Mouse (Mus musculus): ENCODE measurements at regions not wholly inside any gene's neighbourhood (a gene's known extent, or its start where the extent isn't known, plus 50 kb on each side); places are given as distances from the start of the nearest gene placed in this dataset.

DNA sequence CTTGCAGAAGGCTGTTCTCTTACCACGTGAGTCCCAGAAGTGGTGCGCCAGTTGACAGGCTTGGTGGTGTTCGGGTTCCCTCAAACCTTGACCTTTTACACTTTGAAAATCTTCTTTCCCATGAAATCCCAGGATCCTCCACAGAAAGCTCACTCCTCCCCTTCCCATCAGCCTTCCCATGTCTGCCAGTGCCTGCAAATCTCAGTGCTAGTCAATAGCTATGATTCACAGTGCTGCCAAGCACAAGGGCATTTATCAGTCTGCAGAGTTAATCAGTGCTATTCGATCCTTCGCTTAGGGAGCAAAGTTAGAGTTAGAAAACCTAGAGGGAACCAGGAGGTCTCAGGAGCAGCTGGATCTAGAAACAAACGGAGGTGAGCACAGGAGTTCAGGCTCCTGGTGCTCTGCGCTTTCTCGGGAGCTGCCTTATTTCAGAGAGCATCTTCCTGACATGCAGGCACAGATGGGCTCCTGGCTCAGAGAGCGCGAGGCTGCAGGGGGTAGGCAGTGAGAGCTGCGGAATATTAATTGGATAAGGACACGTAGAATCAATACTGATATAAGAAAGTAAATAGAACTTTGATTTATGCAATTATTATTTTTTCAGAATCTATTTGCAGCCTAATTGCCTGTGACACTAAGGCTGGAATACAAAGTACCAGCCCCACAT is 190.0 kb upstream of the Tgfbr2 start:
- no peak for DNase-seq

DNA sequence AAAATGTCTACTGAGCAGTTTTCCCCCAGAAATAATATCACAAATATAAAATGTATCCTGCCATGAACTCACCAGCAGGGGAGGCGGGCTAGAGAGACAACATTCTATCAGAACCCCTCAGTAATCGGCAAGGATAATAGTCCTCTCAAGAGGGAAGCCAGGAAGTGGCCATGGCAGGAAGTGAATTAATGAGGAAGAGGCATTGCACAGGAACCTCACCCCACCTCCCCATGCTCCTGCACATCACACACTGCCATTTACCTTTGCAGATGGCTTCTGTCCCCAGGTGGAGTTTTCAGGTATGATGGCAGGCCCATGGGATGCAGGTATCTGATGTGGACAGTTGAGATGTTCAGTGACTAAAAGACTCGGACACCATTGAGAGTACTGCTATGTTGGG is 185.9 kb upstream of the Tgfbr2 start:
- DNase-seq, result no peak

DNA sequence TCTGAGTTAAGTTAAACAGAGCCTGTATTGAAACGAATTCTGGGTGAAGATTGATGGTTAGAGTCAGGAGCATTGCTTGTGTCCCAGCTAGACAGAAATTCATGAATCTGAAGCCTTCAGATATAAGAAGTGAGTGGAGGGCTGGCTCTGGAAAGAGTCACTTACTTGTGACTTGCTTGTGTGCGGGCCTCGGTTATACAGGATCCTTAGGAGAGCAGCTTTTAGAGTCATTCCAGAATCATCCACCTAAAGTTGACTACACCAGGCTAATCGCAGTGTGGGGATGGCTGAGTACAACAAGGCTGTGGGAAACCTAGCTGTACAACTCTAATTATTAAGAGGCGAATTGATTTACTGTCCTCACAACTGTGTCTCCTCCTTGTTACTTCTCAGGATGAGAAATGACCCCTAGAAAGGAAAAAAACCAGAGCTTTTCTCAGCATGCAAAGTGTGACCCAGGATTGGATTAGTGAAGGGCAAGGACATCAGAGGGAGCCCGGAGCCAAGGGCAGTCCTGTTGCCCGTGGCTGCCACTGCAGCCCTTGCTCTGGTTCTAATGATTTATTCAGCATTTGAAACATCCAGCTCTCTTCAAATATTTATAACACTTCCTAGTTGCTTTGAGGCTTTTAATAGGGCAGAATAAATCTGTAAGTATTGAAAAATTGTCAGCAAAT is 179.0 kb upstream of the Tgfbr2 start:
- DNase-seq, result no peak

DNA sequence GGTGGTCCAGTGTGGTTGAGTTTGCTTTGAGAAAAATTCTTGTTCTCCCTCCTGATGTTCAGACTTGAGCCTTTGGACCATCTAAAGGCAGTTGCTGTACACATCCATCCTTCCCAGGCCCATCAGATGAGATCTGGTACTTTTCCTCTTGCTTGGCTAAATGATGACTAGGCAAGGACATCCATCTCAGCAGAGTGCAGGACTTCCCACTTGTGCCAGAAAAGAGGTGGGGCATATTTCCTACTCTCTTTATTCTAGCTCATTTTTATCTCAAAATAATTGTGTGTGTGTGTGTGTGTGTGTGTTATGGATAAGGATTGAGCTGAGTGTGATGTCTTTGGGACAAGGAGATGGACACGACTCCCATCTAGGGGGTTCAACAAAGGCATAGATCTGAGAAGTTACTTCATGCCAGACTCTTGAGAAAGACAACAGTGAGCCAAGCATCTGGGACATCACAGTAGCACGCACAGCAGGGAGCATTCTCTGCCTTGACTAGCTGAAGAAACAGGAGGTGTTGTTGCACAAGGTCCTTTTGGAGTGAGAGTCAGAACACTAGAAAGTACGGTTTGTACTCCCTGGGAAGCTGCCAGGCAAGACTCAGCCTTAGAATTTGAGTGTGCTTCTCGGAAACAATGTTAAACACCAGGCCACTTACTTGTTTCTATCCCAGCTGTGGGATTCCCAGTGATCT is 177.8 kb upstream of the Tgfbr2 start:
- DNase-seq, result no peak

DNA sequence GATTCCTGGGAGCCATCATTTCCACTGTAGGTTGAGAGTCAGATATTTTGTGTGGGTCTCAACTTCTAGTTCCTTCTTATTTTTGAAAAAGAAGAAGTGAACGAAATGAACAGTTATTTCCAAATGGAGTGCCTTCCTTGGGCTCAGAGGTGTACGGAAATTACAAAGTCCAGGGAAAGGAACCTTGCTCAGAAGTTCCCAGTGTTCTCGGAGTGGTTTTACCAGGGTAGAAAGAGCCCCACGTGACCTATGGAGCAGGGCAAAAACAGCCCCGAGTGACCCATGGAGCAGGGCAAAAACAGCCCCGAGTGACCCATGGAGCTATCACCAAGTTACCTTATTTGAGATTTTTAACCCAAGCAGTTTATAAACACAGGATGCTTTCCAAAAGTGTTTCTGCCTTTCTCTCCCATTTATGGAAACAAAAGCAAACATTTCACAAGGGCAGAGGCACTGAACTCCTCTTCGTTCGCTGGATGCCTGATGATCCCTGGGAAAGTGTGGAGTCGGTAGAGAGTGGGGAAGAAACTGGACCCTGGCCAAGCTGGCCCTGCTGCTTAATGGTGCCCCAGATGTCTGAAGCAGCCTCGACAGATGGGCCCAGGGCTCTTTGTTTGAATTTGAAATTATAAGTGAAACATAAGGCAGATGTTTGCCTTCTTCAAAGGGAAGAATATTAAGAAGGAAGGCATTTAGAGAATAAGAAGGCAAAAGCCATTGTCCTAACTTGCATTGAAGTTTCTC is 175.8 kb upstream of the Tgfbr2 start:
- peak; percentile 90 for DNase-seq

DNA sequence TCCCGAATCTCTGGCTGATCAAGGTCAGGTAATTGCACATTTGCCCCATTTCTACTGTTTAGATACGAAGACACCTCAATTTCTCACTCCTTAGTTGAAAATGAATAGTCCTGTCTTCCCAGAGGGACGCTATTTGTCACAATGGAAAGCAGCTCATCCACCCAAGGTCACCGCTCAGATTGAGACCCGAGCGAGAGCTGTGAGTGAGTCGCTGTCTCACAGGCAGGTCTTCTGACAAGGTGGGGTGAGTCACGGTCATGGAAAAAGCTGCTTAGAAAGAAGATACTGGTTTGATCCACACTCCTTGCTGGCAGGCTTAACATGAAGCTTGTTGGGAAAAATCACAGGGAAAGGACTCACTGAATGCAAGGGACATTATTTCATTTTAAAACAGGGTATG is 171.9 kb upstream of the Tgfbr2 start:
- no peak for DNase-seq

DNA sequence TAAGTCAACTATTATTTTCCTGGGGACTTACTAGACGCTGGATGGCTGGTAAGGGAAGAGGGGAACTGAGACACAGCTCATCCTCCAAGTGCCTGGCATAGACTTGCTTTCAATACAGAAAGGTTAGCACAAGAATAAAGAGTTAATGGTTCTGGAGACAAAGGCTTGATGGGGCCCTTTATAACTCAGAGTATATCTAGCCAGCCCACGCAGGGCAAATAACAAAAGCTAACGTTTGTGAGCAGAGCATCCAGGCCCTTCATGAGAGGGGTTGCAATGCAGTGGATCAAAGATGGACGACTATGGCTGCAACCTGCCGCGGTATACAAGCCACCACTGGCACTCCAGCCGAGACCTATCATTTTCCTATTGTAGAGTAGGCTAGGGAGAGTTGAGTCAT is 171.3 kb upstream of the Tgfbr2 start:
- no peak for DNase-seq

DNA sequence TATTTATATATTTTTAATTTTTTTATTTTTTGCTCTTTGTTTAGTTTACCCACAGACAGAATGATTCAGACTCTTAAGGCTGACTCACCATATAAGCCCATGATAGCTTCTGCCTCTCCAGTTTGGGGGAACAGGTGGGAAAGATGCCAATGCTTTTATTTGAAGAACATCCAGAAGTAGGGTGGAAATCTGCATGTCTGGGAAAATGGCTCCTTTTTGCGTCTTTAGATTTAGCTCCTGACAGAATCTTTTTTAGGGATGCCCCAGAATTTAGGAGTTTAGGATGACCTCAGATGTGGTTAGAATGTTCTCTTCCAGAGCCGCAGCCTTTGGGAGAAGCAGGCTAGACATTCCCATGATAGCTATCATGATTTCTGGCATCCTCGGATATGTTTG is 167.9 kb upstream of the Tgfbr2 start:
- no peak for DNase-seq

DNA sequence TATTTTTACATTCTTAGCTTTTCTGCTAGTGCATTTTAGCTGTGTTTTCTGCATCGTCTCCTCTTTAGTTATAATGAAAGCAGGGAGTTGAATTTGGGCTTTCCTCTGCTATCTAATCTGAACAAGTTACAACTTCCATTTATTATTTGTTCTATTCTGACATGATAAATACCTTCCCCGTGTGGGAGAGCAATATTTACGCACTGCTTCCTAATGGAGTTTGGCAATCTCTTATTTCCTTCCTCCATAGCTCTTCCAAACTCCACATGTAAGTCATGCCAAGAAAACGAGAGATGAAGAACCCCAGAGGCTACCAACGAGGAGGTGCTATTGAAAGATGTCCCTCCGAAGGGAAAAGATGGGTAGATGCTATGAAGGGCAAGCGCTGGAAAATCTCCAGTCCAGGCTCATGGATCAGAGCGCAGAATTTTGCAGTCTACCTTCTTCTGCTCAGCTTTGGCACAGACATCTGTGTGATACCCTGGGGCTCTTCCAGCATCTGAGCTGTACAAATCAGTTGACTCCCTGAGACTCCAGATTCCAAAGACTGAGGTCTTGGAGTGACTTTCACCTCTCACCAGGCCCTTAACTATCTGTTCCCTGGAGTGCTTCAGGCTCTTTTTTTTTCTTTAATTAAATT is 167.4 kb upstream of the Tgfbr2 start:
- DNase-seq, result peak; percentile 37

DNA sequence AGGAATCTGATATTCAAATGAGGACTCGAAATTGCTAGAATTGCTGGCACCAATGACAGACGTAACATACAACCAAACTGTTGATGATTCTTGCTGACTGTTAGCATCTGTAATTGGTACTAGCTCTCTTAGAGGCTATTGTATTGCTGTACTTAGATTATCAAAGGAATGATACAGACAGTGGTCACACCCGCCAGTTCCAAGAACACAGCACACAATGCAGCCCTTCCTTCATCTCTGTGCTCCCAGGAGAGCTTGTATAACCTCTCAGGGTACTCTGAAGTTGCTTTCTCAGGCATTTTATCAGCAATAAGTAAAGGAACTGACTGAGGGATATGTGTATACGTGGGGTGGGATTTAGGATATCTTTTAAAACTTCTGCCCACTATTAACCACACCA is 166.8 kb upstream of the Tgfbr2 start:
- DNase-seq, result no peak

DNA sequence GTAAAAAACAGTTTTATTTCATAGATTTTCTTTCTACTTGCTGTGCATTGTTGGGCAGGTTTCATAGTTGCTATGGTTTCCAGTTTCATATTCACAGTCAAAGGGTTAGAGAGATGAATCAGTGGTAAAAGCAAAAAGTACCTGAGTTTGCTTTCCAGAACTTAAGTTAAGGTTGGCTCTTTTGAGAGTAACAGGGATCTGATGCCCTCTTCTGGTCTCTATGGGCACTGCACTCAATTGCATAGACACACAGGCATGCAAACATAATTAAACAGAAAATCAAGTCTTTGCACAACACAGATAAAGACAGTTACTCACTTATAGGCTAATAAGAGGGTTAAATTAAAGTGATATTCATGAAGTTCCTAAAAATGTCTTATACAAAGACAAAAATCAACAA is 165.8 kb upstream of the Tgfbr2 start:
- peak; percentile 52 for DNase-seq

DNA sequence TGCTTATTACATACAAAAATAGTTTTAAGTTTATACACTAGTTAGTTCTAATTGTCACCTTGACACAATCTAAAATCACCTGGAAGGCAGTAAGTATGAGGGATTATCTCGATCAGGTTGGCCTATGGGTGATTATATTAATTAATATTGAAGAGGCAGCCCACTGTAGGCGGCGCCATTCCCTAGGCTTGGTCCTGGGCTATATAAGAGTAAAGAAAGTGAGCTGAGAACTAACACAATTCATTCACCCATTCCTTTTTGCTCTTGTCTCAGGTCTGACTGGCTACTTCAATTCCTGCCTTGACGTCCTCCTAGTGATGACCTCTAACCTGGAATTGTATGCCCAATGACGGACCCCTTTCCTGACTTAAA is 163.6 kb upstream of the Tgfbr2 start:
- no peak for DNase-seq

DNA sequence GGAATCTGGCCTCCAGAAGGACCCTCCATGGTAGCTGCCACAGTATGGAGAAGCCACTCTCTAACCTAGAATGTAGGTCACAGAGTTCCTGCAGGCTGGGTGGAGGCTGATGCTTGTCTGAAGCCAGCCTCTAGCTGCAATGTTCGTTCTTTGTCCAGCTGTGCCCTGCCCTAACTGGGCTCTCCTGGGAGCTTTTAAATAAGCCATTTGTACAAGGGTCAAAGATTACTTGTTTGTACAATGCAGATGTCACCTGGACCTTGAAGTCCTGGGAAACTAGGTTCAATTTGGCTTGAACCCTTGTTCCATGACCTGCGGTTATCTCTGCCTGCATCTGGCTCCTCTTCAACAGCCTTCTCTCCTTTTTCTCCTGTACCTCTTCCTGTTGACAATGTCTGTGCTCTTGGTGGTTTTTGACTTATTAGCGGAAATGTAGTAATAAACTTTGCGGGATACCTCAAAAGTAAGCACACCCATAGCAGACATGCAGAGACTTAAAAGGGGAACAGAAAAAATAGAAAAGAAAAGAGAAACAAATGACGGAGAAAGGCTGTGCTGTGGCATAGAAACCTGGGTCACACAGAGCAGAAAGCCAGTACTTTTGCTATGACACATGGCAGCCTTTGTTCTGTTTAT is 163.1 kb upstream of the Tgfbr2 start:
- peak; percentile 75 for DNase-seq

DNA sequence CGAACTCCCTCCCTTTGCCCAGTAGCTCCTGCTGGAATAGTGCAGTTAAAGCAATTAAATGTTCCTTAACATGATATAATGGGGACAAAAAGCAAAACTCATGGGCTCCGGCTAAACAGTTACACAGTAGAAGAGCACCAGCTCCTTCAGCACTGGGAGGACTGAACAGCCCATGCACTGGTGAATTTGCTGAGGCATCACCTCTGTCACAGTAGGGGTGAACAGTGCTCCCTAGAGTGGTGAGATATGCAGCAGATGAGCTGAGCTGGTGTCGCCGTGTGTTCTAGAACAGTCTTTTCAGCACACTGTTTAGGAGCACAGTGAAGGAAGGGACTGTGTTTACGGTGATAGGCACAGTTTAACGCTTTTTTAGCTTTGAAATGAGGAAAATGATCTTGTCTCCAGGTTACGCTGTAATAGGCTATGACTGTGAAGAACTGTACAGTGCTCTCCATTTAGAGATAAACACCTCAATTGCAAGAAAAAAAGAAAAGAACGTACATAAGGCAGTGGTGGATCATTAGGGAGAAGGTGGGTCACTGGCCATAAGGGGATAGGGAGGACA is 162.4 kb upstream of the Tgfbr2 start:
- DNase-seq, result no peak

DNA sequence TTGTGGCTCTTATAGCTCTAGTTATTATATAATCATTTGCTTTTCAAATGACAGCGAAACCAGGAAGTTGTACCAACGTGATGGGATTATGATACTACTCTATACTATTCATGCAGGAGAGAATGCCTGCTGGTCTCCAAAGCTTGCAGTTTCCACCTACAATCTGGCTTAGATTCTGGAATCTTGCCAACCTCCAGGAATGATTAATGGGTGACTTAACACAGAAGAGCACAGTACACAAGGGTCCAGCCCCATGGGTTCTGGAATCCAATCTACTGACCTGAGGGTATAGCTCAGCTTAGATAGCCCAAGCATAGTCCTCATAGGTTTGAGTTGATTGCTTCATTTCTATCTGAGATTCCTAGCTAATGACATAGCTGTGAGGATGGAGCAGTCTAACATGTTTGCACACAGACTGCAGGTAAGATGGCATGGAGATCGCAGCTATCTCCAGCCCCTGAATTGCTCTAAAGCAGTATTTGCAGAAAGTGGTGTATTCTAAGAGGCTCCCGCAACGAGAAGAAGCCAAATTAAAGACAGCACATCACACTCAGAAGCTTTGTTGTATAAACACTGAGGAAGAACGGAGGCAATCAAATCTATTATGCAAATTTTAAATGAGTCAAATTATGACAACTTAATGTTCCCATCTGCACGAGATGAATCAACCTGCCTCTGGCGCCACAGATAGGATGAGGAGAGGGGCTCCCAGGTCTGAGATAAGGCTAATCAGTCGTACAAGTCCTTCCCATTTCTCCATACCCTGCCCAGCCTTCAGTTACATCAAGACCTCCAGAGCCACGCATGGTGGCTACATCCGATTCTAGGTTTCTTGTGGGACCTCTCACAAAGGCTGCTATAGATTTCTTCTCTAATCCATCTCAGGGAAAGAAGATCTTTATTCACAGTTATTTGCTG is 160.7 kb upstream of the Tgfbr2 start:
- DNase-seq, result peak; percentile 74

DNA sequence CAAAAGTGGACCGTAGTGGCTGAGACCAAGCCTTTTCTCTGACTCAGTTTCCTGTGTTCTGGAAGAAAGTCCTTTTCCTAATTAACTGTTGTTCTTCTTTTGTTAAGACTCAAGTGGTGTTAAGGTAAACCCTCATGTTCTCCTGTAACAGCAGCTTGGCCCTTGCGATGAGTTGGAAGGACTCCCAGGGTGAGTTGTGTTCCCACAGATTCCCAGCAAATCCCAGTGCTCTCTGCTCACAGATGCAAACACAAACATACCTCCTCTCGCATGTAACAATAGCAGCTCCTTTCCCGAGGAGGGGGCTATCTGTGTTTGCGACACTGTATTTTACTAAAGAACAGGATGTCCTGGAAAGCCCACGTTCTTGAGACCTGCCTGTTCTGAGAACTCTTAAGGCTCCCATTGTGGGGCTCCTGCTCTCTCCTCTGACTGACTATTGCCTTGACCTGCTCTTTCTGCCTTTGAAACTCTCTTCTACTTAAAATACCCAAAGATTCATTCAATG is 158.8 kb upstream of the Tgfbr2 start:
- DNase-seq, result no peak

DNA sequence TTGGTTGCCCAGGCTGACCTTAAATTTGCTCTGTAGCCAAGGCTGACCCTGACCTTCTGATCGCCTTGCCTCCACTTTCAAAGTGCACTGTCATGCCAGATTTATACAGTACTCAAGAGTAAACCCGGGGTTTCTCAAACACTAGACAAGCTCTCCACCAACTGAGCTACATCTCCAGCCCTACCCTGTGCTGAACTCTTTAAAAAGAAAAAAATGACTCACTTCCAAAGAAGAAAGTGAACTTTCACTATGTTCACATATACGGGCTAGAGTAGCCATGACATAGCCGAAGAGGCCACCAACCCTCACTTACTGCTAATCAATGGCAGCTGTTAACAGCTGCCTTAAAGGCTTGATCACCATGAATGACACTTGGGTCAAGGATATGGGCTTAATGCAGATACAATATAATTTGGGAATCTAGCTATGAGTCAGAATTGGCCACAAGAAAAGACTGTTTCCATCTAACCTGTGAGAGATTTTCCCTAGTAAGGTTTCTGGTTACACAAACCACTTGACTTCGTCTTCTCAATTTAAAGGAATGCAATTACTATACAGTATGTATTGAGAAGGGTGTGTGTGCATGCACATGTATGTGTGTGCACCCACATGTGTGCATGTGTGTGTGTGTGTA is 157.4 kb upstream of the Tgfbr2 start:
- no peak for DNase-seq

DNA sequence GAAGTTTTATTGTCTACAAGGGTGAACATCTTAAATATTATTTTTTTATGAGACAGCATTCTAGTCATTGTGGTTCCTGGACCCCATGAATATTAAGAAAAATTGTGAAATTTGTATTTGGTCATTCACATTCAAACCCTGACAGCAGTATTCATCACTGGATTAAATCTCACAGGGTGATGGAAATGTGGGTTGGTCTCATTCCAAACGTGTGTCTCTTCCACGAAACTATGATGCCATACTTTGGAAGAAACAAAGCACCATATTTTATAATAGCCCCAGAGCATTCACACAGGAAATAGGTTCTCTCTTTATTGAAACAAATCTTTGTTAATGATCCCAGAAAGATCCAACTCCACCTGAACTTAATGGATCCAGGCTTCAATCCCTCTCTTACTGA is 156.2 kb upstream of the Tgfbr2 start:
- no peak for DNase-seq

DNA sequence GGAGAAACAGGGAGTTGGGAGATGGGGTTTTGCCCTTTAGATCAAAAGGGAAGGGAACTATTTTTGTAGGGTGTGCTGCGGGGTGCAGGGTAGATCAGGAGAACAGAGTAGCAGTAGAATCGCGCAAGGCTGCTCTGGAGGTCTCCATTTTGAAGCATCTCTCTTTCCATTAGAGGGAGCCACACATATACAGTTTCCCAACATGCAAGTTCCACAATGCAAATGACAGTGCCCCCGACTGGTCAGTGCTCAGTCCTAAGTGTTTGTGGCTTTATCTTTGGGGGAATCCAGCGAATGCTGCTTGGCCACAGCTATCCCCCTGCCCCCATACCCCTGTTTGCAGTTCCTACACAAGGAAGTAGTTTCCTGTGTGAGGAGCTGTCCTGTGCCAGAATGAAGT is 155.6 kb upstream of the Tgfbr2 start:
- DNase-seq, result no peak

DNA sequence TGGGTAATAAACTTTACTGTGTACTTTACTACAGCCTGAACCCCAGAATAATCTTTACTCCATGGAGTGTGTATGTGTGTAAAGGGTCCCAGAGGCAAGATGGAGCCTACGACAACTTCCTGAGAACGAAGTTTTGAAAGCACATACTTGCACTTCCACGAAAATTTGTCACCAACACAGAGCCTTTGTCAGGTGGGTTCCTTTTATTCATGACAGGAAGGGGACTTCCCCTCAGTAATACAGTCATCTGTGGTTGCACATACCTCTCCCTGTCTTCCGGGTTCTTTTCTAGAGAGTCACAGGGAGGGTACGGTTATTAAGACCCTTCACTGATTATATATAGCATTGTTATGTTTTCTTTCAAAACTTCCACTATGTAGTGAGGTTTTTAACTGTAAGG is 154.0 kb upstream of the Tgfbr2 start:
- DNase-seq, result no peak

DNA sequence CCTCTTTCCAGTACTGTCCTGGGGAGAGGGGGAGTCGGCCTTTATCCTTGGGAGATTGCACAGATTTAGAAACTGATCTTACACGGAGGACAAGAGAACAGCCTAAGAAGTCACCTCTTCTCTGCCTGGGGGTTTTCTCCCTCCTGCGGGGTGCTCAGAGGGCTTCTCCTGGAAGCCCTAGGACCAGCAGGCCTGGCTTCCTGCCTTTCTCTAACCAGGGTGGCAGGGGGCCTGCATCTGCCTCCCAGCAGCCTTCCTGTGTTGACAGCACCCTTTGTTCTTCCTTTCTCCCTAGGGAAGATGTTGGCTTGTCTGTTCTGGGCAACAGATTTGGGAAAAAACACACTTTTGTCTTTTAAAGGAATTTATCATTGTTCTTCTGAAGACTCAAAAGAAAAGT is 153.0 kb upstream of the Tgfbr2 start:
- peak; percentile 62 for DNase-seq

Measured in kidney, adult 9 months (tissue).